Mouse (Mus musculus) lung, adult 2 months (tissue): ENCODE measurements around the gene Alg2.

Experiments used
- CTCF ChIP-seq: fragments of 200-500 bp; IDR thresholded peaks from 2 replicates; pipeline ENCODE4 v1.5.1; 2011; ENCODE audit warnings: mild to moderate bottlenecking, low read length, control low read depth; ENCODE audit not compliant: insufficient read depth
- POLR2A ChIP-seq: fragments of 200-500 bp; IDR thresholded peaks from 2 replicates; pipeline ENCODE4 v1.6.1; 2011; ENCODE audit warnings: low read depth, mild to moderate bottlenecking, control low read depth, low read length, borderline replicate concordance; ENCODE audit errors: extremely low read depth

DNA sequence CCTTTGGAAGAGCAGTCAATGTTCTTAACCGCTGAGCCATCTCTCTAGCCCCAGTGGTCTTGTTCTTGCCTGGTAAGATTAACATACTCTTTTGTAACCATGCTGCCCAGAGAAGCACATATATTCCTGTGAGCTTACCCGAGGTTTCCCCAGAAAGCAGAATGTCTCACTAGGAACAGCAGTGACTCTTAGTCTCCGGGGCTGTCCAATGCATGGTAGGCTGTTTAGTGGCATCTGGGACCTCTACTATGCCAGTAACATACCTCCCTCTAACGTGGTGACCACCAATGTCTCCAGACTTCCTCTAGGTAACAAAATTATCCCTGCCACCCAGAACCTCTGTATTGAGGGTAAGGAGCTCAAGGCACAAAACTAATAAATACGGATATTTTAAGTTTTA lies 43.1 kb downstream of the Alg2 start:
- no peak for TF ChIP-seq POLR2A
- TF ChIP-seq CTCF, result no peak
